Mouse (Mus musculus) myocyte (in vitro differentiated cells): ENCODE results near the gene Stk38. TPM values are rescaled to one million over a fixed set of nuclear protein-coding genes. Genes with fewer than 3 reads are reported as not detected.

Experiments used
- H3K27me3 ChIP-seq: one replicate; pipeline ENCODE4 v1.6.1; 2011; ENCODE audit not compliant: control insufficient read depth, insufficient read depth, insufficient read length
- H3K36me3 ChIP-seq: one replicate; pipeline ENCODE4 v1.6.1; 2011; ENCODE audit not compliant: control insufficient read depth, insufficient read depth
- H3K4me2 ChIP-seq: one replicate; pipeline ENCODE4 v1.6.1; 2011; ENCODE audit warnings: low read depth, control low read depth
- H3K4me3 ChIP-seq: one replicate; pipeline ENCODE4 v1.5.1; 2011; ENCODE audit warnings: mild to moderate bottlenecking, control low read depth, moderate library complexity
- H3K79me2 ChIP-seq: one replicate; pipeline ENCODE4 v1.6.1; 2011; ENCODE audit not compliant: control insufficient read depth, insufficient read depth
- H3ac ChIP-seq: one replicate; pipeline ENCODE4 v1.6.1; 2011; ENCODE audit not compliant: control insufficient read depth, insufficient read length
- CEBPB ChIP-seq: IDR thresholded peaks from 2 replicates; pipeline ENCODE4 v1.6.1; 2011; ENCODE audit warnings: mild to moderate bottlenecking, moderate library complexity; ENCODE audit not compliant: poor library complexity, insufficient read depth, severe bottlenecking
- E2F4 ChIP-seq: IDR thresholded peaks from one replicate; pipeline ENCODE4 v1.6.1; 2011; ENCODE audit warnings: mild to moderate bottlenecking, control low read depth, moderate library complexity; ENCODE audit not compliant: insufficient read depth
- MAX ChIP-seq: IDR thresholded peaks from one replicate; pipeline ENCODE4 v1.6.1; 2011; ENCODE audit warnings: low read depth, mild to moderate bottlenecking, control low read depth
- MYOD1 ChIP-seq, 3 experiments: IDR thresholded peaks; one replicate each; pipeline ENCODE4 v1.6.1; 2011; ENCODE audit warnings: control low read depth in 2 of 3, low read depth in 2 of 3, mild to moderate bottlenecking in 2 of 3, moderate library complexity in 1 of 3; ENCODE audit not compliant: insufficient read length in 2 of 3, control insufficient read depth in 1 of 3
- MYOG ChIP-seq, 3 experiments: IDR thresholded peaks; one replicate each; pipeline ENCODE4 v1.6.1; 2011; ENCODE audit warnings: control low read depth in 2 of 3, low read depth in 2 of 3, mild to moderate bottlenecking in 2 of 3; ENCODE audit not compliant: insufficient read length in 2 of 3, control insufficient read depth in 1 of 3, insufficient read depth in 1 of 3
- POLR2A ChIP-seq: IDR thresholded peaks from one replicate; pipeline ENCODE4 v1.6.1; 2011; ENCODE audit warnings: low read depth, mild to moderate bottlenecking, control low read depth, moderate library complexity; ENCODE audit not compliant: insufficient read length
- POLR2AphosphoS2 ChIP-seq: IDR thresholded peaks from one replicate; pipeline ENCODE4 v1.6.1; 2011; ENCODE audit warnings: low read depth, control low read depth; ENCODE audit not compliant: insufficient read length
- REST ChIP-seq: IDR thresholded peaks from one replicate; pipeline ENCODE4 v1.6.1; 2011; ENCODE audit warnings: mild to moderate bottlenecking, control low read depth, moderate library complexity; ENCODE audit not compliant: insufficient read depth, insufficient read length
- SRF ChIP-seq: IDR thresholded peaks from one replicate; pipeline ENCODE4 v1.6.1; 2011; ENCODE audit warnings: low read depth; ENCODE audit not compliant: control insufficient read depth, insufficient read length
- TCF12 ChIP-seq: IDR thresholded peaks from one replicate; pipeline ENCODE4 v1.6.1; 2011; ENCODE audit warnings: mild to moderate bottlenecking, control low read depth; ENCODE audit not compliant: poor library complexity, insufficient read depth, severe bottlenecking
- TCF3 ChIP-seq: IDR thresholded peaks from one replicate; pipeline ENCODE4 v1.6.1; 2011; ENCODE audit warnings: low read depth, control low read depth; ENCODE audit not compliant: insufficient read length
- USF1 ChIP-seq: IDR thresholded peaks from one replicate; pipeline ENCODE4 v1.6.1; 2011; ENCODE audit warnings: low read depth, mild to moderate bottlenecking, control low read depth, moderate library complexity
- polyA plus RNA-seq: library from polyadenylated mRNA; unstranded; fragments of >200 nt; fragmentation: generic; extraction: Trizol; gene quantifications from one replicate; pipeline ENCODE4 v1.2.1, GENCODE M21; 2012; ENCODE audit warnings: missing spikeins

Gene Stk38
- polyA plus RNA-seq, 1 experiment: 28.3 TPM

DNA sequence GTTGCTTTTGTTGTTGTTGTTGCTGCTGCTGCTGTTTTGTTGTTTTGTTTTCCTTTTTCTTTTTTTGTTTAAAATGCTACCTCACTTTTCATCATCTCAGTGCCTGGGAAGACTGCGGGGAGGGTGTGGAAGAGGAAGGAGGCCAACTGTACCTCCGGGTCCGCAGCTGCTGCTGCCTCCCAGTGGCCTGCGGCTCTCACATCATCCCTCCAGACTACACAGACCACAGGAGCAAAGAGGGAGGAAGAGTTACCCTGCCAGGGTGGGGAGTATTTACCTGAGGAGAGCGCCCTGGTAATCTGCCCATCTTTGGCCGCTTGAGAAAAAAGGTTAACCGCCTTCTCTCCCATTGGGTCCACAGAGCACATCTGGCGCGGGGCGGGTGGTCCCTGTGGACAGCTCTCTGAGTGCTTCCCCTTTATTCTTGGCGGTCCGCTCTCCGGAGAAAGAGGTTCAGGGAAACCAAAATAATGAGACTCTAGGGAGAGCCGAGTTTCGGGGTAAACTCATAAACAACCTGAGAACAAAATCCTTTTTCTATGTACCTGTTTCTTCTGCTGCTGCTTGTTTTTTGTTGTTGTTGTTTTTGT, 14.5 kb upstream of the Stk38 start:
- no peak overlapping the region for H3ac ChIP-seq
- no peaks in the 10 kb centered on the region for H3K27me3 ChIP-seq
- TF ChIP-seq TCF12 (no peak), POLR2A (no peak), USF1 (no peak), TCF3 (no peak)
- no peak overlapping the region for H3K4me2 ChIP-seq
- H3K79me2 ChIP-seq: no peaks in the 10 kb centered on the region
- no peaks in the 10 kb centered on the region for H3K36me3 ChIP-seq
- H3K4me3 ChIP-seq: no peak overlapping the region

DNA sequence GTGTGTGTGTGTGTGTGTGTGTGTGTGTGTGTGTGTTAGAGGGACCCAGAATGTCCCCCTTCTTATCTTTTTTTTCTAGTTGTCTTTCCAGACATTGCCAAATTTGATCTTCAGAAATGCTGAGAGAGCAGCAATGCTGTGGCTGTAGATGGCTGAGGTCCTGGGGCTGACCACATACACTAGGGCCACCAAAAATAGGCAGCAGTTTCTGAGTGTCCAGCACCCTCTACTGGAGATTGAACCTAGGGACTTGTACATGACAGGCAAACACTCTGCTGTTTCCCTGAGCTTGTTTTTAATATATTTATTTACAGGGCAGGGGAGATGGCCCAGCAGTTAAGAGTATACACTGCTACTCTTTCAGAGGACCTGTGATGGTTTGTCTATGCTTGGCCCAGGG, 12.6 kb upstream of the Stk38 start:
- Histone ChIP-seq H3ac (no peak overlapping the region), H3K4me3 (no peak overlapping the region), H3K27me3 (no peaks in the 10 kb centered on the region), H3K4me2 (no peak overlapping the region), H3K79me2 (no peaks in the 10 kb centered on the region), H3K36me3 (no peaks in the 10 kb centered on the region)
- TF ChIP-seq MYOD1 (IDR thresholded peaks at IDR 0.05; ENCODE audit: control insufficient read depth in 1 of 3, insufficient read length in 2 of 3, low read depth in 2 of 3): no peak
- TF ChIP-seq TCF12: no peak
- TF ChIP-seq POLR2AphosphoS2: no peak
- no peak for TF ChIP-seq TCF3
- no peak for TF ChIP-seq MAX
- no peak for TF ChIP-seq USF1
- no peak for TF ChIP-seq MYOG (IDR thresholded peaks at IDR 0.05; ENCODE audit: control insufficient read depth in 1 of 3, insufficient read depth in 1 of 3, insufficient read length in 2 of 3, low read depth in 2 of 3)
- no peak for TF ChIP-seq E2F4
- no peak for TF ChIP-seq POLR2A
- TF ChIP-seq SRF: no peak
- no peak for TF ChIP-seq REST
- no peak for TF ChIP-seq CEBPB

DNA sequence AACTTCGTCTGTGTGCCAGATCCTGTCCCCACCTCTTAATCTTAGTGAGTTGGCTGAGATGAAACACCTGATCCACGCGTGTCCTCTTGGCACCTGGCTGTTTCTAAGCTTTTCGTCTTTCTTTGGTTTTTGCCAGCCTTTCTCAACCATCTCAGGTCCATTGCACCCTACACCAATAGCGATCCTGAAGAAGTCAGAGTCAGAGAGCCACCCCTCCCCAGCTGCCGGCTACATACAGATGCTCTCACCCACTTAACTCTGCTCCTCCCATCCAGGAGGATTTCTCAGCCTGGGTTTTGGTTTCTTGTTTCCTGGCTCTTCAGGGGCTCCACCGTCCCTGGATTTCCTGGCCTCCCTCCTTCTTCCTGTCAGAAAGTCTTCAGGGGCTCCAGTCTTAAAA, 11.6 kb upstream of the Stk38 start:
- no peak overlapping the region for H3ac ChIP-seq
- H3K27me3 ChIP-seq: no peaks in the 10 kb centered on the region
- TF ChIP-seq CEBPB (no peak), REST (no peak), SRF (no peak), MYOD1 (IDR thresholded peaks at IDR 0.05; ENCODE audit: control insufficient read depth in 1 of 3, insufficient read length in 2 of 3, low read depth in 2 of 3) (no peak), TCF12 (no peak), E2F4 (no peak), MYOG (IDR thresholded peaks at IDR 0.05; ENCODE audit: control insufficient read depth in 1 of 3, insufficient read depth in 1 of 3, insufficient read length in 2 of 3, low read depth in 2 of 3) (no peak), POLR2AphosphoS2 (no peak), MAX (no peak), TCF3 (no peak), POLR2A (no peak), USF1 (no peak)
- H3K4me2 ChIP-seq: no peak overlapping the region
- H3K36me3 ChIP-seq: no peaks in the 10 kb centered on the region
- H3K79me2 ChIP-seq: no peaks in the 10 kb centered on the region
- H3K4me3 ChIP-seq: no peak overlapping the region

DNA sequence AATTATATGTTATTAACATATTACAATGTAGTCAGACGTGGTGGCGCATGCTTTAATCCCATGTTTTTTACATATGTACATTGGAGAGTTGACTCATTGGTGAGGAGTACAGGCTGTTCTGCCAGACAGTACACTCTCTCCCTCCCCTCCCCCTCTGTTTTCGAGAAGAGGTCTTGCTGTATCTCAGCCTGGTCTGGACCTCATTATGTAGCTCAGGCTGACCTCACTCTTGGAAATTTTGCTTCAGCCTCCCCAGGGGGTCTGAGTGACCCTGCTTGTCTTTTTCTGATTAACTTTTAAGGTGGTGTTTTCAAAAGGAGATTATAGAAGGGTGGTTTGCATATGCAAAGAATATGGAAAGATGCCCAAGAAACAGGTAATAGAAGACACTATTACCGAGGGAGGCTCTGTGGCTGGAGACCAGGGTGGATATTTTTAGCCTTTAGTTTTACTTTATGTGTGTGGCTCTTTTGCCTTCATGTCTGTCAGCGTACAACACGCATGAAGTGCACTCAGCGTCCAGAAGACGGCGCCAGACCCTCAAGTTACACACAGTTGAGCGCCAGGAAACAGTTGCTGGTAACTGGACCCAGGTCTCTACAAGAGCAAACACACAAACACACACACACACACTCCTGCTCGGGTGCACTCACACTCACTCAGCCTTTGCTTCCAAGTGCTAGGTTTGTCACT, 10.6 kb upstream of the Stk38 start:
- H3K4me3 ChIP-seq: no peak overlapping the region
- no peak overlapping the region for H3ac ChIP-seq
- TF ChIP-seq SRF (no peak), MYOD1 (IDR thresholded peaks at IDR 0.05; ENCODE audit: control insufficient read depth in 1 of 3, insufficient read length in 2 of 3, low read depth in 2 of 3) (peak in 1 of 3 experiments; percentile 1)
- H3K4me2 ChIP-seq: no peak overlapping the region
- no peaks in the 10 kb centered on the region for H3K36me3 ChIP-seq
- no peaks in the 10 kb centered on the region for H3K27me3 ChIP-seq
- no peaks in the 10 kb centered on the region for H3K79me2 ChIP-seq

DNA sequence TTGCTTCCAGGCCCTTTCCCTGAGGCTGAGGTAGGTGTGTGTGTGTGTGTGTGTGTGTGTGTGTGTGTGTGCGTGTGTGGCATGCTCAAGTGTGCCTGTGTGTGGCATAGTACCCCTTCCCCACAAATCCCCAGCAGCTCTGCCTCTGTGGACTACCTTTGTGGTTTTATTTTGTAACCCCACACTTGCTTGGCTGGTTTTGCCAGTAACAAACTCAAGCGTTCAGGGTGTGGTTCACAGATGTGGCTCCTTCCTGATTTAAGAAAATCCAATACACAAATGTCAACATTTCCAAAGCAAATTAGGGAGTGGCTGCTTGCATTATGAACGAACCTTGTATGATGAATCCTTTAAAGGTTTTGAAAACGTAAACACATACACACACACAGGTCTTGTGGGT, 8.9 kb upstream of the Stk38 start:
- Histone ChIP-seq H3K4me2 (no peak overlapping the region), H3ac (no peak overlapping the region)
- TF ChIP-seq MYOG (IDR thresholded peaks at IDR 0.05; ENCODE audit: control insufficient read depth in 1 of 3, insufficient read depth in 1 of 3, insufficient read length in 2 of 3, low read depth in 2 of 3): no peak
- TF ChIP-seq SRF: no peak
- no peak for TF ChIP-seq USF1
- TF ChIP-seq TCF3: no peak
- TF ChIP-seq MAX: no peak
- no peak for TF ChIP-seq POLR2A
- TF ChIP-seq REST: no peak
- TF ChIP-seq POLR2AphosphoS2: no peak
- no peak for TF ChIP-seq E2F4
- no peak for TF ChIP-seq TCF12
- TF ChIP-seq CEBPB: no peak
- no peak for TF ChIP-seq MYOD1 (IDR thresholded peaks at IDR 0.05; ENCODE audit: control insufficient read depth in 1 of 3, insufficient read length in 2 of 3, low read depth in 2 of 3)

More for the DNA sequence above, 8.9 kb upstream of the Stk38 start:
- H3K79me2 ChIP-seq: no peaks in the 10 kb centered on the region
- no peaks in the 10 kb centered on the region for H3K27me3 ChIP-seq
- no peak overlapping the region for H3K4me3 ChIP-seq
- H3K36me3 ChIP-seq: no peaks in the 10 kb centered on the region
